Mouse (Mus musculus) myocyte (in vitro differentiated cells): ENCODE measurements around the gene Slc34a1.

Experiments used
- CEBPB ChIP-seq: IDR thresholded peaks from 2 replicates; pipeline ENCODE4 v1.6.1; 2011; ENCODE audit warnings: mild to moderate bottlenecking, moderate library complexity; ENCODE audit not compliant: poor library complexity, insufficient read depth, severe bottlenecking
- E2F4 ChIP-seq: IDR thresholded peaks from one replicate; pipeline ENCODE4 v1.6.1; 2011; ENCODE audit warnings: mild to moderate bottlenecking, control low read depth, moderate library complexity; ENCODE audit not compliant: insufficient read depth
- MAX ChIP-seq: IDR thresholded peaks from one replicate; pipeline ENCODE4 v1.6.1; 2011; ENCODE audit warnings: low read depth, mild to moderate bottlenecking, control low read depth
- MYOD1 ChIP-seq, 3 experiments: IDR thresholded peaks; one replicate each; pipeline ENCODE4 v1.6.1; 2011; ENCODE audit warnings: control low read depth in 2 of 3, low read depth in 2 of 3, mild to moderate bottlenecking in 2 of 3, moderate library complexity in 1 of 3; ENCODE audit not compliant: insufficient read length in 2 of 3, control insufficient read depth in 1 of 3
- MYOG ChIP-seq, 3 experiments: IDR thresholded peaks; one replicate each; pipeline ENCODE4 v1.6.1; 2011; ENCODE audit warnings: control low read depth in 2 of 3, low read depth in 2 of 3, mild to moderate bottlenecking in 2 of 3; ENCODE audit not compliant: insufficient read length in 2 of 3, control insufficient read depth in 1 of 3, insufficient read depth in 1 of 3
- POLR2A ChIP-seq: IDR thresholded peaks from one replicate; pipeline ENCODE4 v1.6.1; 2011; ENCODE audit warnings: low read depth, mild to moderate bottlenecking, control low read depth, moderate library complexity; ENCODE audit not compliant: insufficient read length
- POLR2AphosphoS2 ChIP-seq: IDR thresholded peaks from one replicate; pipeline ENCODE4 v1.6.1; 2011; ENCODE audit warnings: low read depth, control low read depth; ENCODE audit not compliant: insufficient read length
- REST ChIP-seq: IDR thresholded peaks from one replicate; pipeline ENCODE4 v1.6.1; 2011; ENCODE audit warnings: mild to moderate bottlenecking, control low read depth, moderate library complexity; ENCODE audit not compliant: insufficient read depth, insufficient read length
- TCF12 ChIP-seq: IDR thresholded peaks from one replicate; pipeline ENCODE4 v1.6.1; 2011; ENCODE audit warnings: mild to moderate bottlenecking, control low read depth; ENCODE audit not compliant: poor library complexity, insufficient read depth, severe bottlenecking
- TCF3 ChIP-seq: IDR thresholded peaks from one replicate; pipeline ENCODE4 v1.6.1; 2011; ENCODE audit warnings: low read depth, control low read depth; ENCODE audit not compliant: insufficient read length
- USF1 ChIP-seq: IDR thresholded peaks from one replicate; pipeline ENCODE4 v1.6.1; 2011; ENCODE audit warnings: low read depth, mild to moderate bottlenecking, control low read depth, moderate library complexity

DNA sequence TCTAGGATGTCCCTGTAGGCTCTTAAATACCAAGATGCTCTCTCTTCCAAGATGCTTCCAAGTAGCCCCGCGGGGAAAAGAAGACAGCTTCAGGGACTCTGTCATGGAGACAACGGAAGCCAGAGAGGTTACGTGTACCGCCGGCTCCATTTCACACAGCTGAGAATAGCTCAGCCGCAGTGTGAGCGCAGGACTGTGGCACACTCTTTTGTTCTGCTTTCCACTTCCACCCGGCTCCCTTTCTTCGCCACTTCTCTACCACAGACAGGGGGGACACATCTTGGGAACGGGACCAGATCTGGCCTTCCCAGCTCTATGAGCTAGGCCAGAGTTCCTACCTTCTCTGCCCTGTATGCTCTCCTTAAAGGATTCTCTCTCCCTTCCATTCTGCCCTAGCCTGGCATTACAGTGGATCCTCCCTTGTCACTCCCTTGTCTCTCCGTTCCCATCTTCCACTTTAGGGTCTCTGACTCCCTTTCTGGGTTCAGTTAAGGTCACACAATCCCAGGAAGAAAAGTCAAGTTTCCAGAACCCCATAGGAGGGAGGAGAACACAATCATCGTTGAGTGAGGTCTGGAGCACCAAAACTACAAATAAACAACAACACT is 7.9 kb downstream of the Slc34a1 start:
- TF ChIP-seq USF1, result no peak
- no peak for TF ChIP-seq POLR2A
- no peak for TF ChIP-seq CEBPB
- no peak for TF ChIP-seq POLR2AphosphoS2
- TF ChIP-seq MYOD1 (IDR thresholded peaks at IDR 0.05; ENCODE audit: control insufficient read depth in 1 of 3, insufficient read length in 2 of 3, low read depth in 2 of 3), result no peak
- TF ChIP-seq TCF12, result no peak
- no peak for TF ChIP-seq REST
- no peak for TF ChIP-seq MAX
- no peak for TF ChIP-seq MYOG (IDR thresholded peaks at IDR 0.05; ENCODE audit: control insufficient read depth in 1 of 3, insufficient read depth in 1 of 3, insufficient read length in 2 of 3, low read depth in 2 of 3)
- no peak for TF ChIP-seq TCF3
- TF ChIP-seq E2F4, result no peak
